Mouse (Mus musculus): ENCODE results near the gene Jund.

Jund gene

DNA sequence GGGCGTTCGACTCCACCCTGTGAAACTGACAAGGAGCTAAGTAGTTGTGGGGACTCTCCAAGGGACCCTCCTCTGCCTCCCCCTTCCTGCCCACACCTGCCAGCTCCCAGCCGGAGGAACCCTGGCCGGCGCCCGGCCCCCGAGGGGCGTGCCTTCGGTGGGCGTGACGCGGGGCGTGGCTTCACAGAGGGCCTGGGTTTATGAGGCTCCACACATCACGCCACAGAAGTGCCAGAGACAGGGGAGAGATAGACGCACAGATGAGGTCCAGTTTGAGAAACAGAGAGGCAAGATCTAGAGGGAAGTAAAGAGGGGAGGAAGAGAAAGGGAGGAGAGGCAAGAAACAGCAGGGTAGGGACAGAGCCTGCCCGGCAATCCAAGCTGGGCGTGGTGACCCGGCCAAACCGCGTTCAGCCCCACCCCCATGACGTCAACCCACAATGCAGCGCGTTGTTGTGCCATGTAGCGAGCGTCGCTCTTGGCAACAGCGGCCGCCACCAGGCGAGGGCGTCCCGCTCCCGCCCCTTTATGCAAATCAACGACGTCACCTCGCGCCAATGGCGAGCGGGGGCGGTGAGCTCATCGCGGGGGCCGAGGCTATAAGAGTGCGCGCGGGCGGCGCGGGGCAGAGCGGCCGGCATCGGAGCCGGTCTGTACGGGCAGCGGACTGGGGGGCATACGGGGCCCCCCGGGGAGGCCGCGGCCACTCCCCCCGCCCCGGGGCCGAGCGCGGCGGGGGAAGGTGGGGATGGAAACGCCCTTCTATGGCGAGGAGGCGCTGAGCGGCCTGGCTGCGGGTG, at the start of gene Jund:
Gene Jund, plus strand, starts transcription at position 640 of the 800 bp plus-strand sequence.
- peak; percentile 99 for DNase-seq

DNA sequence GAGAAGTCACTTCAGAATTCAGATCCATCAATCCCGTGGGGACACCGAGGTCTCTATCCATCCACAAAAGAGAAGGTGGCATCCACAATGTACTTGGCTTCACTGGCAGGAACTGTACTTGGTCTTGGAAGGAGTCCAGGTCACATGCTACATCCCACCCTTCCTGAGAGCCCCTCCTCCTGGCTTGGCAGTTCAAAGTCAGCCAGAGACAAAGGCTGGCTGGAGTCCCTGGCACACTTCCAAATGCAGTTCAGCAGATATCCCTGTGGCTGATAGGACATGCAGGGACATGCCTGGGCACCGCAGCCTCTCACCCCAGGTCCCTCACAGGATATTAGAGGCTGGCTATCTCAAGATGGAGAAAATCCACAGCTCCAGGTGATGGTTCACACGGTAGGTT, 49.4 kb upstream of the Jund start:
- peak; percentile 57 to 63 for DNase-seq

- DNase-seq, result no peak
These were observed 48.4 kb upstream of the Jund start for GRCm38 (mm10) chr8:70650351-70650750.

DNA sequence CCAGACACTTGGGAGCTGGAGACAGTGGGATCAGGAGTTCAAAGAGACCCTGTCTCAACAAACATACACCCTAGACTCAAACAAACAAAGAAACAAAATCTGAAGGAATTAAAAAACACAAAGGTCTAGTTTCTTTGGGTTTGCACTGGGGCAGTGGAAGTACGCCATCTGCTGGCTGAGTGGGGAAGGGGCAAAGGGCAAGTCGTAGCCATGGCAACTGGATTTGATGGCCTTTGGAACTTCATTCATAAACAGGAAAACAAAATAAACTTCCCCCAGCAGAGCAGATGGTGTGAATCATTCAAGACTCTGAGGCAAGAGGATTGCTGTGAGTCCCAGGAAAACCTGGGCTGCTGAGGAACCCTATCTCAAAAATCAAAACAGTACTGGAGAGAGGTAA, 45.5 kb upstream of the Jund start:
- DNase-seq, result no peak

DNA sequence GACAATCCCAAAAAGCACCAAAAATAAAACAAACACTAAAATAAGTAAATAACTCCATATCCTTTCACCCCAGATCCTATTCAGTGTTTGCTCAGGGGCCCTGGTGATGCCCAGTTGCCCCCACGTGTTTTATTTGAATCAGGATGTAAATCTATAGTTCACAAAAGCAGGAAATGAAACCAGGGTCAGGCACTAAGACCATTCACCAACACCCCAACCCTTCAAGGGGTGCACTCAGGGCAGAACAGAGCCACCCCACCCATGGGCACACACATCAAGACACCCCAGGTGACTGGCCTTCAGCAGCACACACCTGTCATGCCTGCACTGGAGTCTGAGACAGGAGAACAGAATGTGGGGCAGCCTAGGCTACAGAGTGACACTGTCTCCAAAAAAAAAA, 44.6 kb upstream of the Jund start:
- no peak for DNase-seq

- no peak for DNase-seq
These were observed 43.3 kb upstream of the Jund start for GRCm38 (mm10) chr8:70655469-70655868.

GRCm38 (mm10) chr8:70656193-70656790, 42.5 kb upstream of the Jund start:
- no peak for DNase-seq

GRCm38 (mm10) chr8:70657214-70657613, 41.5 kb upstream of the Jund start:
- no peak for DNase-seq

DNA sequence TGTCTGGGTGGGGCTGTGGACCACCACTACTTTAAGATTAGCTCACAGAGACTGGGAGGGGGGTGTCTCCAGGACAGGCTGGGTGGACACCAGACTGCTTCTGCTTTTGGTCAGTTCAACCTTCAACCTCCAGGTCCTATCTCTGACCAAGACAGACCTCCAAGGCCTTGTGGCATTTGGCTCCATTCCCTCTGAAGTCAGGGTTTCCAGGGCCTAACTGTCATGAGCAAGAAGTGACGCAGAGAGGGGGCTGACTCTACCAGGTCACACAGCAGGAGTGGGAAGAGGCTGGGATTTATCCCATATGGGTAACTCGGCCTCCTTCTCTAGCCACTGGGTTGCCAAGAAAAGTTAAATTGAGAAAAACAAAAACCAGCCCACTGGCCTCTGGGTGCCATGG, 41.0 kb upstream of the Jund start:
- DNase-seq, result no peak

GRCm38 (mm10) chr8:70658897-70659603, 39.7 kb upstream of the Jund start:
- DNase-seq, result no peak

- peak; percentile 47 to 61 for DNase-seq
These were observed 39.0 kb upstream of the Jund start for GRCm38 (mm10) chr8:70659604-70660272.

GRCm38 (mm10) chr8:70660273-70660725, 38.5 kb upstream of the Jund start, which contains the start of gene Pgpep1:
Gene Pgpep1 (minus strand): TSS chr8:70660388.
- DNase-seq, result no peak

- DNase-seq, result no peak
These were observed 35.1 kb upstream of the Jund start for GRCm38 (mm10) chr8:70663691-70664090.

GRCm38 (mm10) chr8:70664631-70665030, 34.1 kb upstream of the Jund start:
- no peak for DNase-seq

- DNase-seq, result no peak
These were observed 33.1 kb upstream of the Jund start for GRCm38 (mm10) chr8:70665599-70665998.

GRCm38 (mm10) chr8:70667071-70667470, 31.7 kb upstream of the Jund start:
- no peak for DNase-seq

- no peak for DNase-seq
These were observed 27.0 kb upstream of the Jund start for GRCm38 (mm10) chr8:70671615-70672324.

DNA sequence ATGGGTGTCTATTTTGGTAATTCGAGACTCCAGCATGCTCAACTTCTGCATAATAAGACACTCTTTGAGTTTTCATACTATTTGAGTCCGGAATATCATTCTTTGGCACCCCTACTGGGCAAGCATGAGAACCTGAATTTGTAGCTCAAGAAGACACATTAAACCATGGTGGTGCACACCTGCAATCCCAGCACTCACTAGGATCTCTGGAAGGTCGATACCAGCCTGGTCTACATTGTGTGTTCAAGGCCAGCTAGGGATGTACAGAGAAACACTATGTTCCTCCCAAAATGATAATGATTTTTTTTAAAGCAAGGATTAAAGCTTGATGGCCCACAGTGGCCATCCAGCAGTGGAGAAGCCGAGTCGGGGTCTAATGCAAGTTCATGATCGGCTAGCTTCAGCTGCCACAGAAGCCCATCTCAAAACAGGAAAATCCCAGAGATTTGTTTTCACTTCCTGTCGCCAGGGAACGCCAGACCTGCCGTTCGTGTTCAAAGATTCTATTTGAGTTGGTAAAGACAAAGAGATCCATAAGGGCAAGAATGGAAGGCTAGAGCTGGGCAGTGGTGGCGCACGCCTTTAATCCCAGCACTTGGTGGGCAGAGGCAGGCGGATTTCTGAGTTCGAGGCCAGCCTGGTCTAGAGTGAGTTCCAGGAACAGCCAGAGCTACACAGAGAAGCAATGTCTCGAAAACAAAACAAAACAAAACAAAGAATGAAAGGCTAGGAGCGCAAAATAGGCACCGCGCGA, 26.2 kb upstream of the Jund start:
- DNase-seq, result no peak

DNA sequence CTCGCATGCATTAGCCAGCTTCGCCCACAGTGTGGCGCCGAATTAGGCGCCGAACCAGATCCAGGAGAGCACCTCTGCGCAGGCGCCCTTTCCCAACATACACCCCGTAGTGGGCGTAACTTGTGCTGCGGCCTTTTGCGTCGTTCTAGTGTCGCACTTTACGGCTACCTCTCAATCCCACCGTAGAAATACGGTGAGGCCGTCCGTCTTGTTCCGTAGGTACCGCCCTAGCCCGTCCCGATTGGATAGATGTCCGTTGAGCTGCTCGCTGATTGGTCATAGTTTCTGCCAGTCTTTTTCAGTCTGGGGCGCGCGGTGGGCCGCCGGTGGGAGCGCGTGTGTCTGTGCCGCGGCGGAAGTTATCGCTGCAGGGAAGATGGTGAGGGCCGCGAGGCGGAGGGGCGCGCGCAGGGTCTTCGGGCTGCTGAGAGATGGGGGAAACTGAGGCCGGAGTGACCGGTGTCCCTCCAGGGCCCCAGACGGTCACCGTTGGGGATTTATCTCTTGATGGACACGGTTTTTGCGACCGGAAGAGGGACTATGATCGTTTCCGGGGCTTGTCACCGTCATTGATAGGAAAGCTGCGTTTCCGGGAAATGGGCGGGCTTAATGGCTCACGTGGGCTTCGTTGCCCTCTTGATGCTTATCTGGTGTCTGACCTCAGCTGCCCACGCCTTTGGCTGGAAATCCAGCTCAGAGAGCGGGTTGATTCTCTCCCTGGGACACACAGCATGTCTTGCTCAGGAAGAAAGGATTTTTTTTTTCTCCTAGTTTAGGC, 25.5 kb upstream of the Jund start, which contains the start of gene Lsm4:
Gene Lsm4, plus strand, starts transcription at position 170 of the 778 bp plus-strand sequence.
- peak; percentile 96 to 100 for DNase-seq

- peak in 1 of 2 experiments; percentile 24 for DNase-seq
These were observed 24.6 kb upstream of the Jund start for GRCm38 (mm10) chr8:70674109-70674508.

GRCm38 (mm10) chr8:70674716-70675115, 24.0 kb upstream of the Jund start:
- DNase-seq, result no peak
